Mouse (Mus musculus) heart, postnatal 10 days (tissue): ENCODE measurements around the gene Mmp14. TPM values are rescaled to one million over a fixed set of nuclear protein-coding genes. Genes with fewer than 3 reads are reported as not detected.

Experiments used
- total RNA-seq, 2 experiments: library from RNA; stranded (reverse); gene quantifications; 2 replicates each; pipeline ENCODE4 v1.2.3; 2021

Mmp14 gene
- total RNA-seq, 2 experiments from 2014 or later, result 106 to 116 TPM

Other genes starting within 250 kb of the Mmp14 start
- 100 to 1,000 TPM; 121 TPM for gene Dad1, start 177.5 kb upstream of the Mmp14 start, total RNA-seq
- gene Abhd4, start 177.4 kb upstream of the Mmp14 start, total RNA-seq, result 10 to 100 TPM; 55.9 to 67.1 TPM
- not detected for gene Olfr49, start 146.7 kb upstream of the Mmp14 start, total RNA-seq
- 100 to 1,000 TPM; 121 to 125 TPM for gene Oxa1l, start 70.8 kb upstream of the Mmp14 start, total RNA-seq
- gene Slc7a7, start 13.8 kb upstream of the Mmp14 start, total RNA-seq, result 1 to 10 TPM; 6.6 to 8.1 TPM
- 100 to 1,000 TPM; 143 to 155 TPM for gene Mrpl52, start 4.7 kb upstream of the Mmp14 start, total RNA-seq
- 10 to 100 TPM; 87.9 to 91.3 TPM for gene Lrp10, start 32.5 kb downstream of the Mmp14 start, total RNA-seq
- not detected for gene Rem2, start 44.5 kb downstream of the Mmp14 start, total RNA-seq
- 10 to 100 TPM; 32.9 to 38.2 TPM for gene Prmt5, start 85.9 kb downstream of the Mmp14 start, total RNA-seq
- 10 to 100 TPM; 15.0 to 15.8 TPM for gene Haus4, start 123.0 kb downstream of the Mmp14 start, total RNA-seq
- 10 to 100 TPM; 14.5 to 16.0 TPM for gene Ajuba, start 145.9 kb downstream of the Mmp14 start, total RNA-seq
- 1 to 10 TPM; 4.2 to 4.9 TPM for gene 4931414P19Rik, start 174.4 kb downstream of the Mmp14 start, total RNA-seq
- gene Psmb5, start 186.4 kb downstream of the Mmp14 start, total RNA-seq, result 100 to 1,000 TPM; 206 to 207 TPM
- not detected for gene Psmb11, start 189.8 kb downstream of the Mmp14 start, total RNA-seq
- not detected for gene Gm17606, start 209.3 kb downstream of the Mmp14 start, total RNA-seq
- gene Cdh24, start 209.8 kb downstream of the Mmp14 start, total RNA-seq, result 1 to 10 TPM; 1.3 TPM